Mouse (Mus musculus): ENCODE results near the gene Sbf2. TPM values are rescaled to one million over a fixed set of nuclear protein-coding genes. Genes with fewer than 3 reads are reported as not detected.
A peak's percentile ranks its signal among the peaks of the same experiment; 100 is the strongest.
"Not testable (repeated sequence)": the region's sequence is repeated elsewhere in the genome, so short reads cannot be mapped to it uniquely, and the experiment has no call there.

Sbf2 gene
- total RNA-seq, 1 experiment from 2014 or later = 51.9 TPM

- DNase-seq = no peak
Observed at GRCm38 (mm10) chr7:110392576-110392975, 222.1 kb downstream of the Sbf2 start.

GRCm38 (mm10) chr7:110391632-110392031 lies 223.1 kb downstream of the Sbf2 start:
- DNase-seq = no peak

GRCm38 (mm10) chr7:110388889-110389288 lies 225.8 kb downstream of the Sbf2 start:
- not testable (repeated sequence) for DNase-seq

DNA sequence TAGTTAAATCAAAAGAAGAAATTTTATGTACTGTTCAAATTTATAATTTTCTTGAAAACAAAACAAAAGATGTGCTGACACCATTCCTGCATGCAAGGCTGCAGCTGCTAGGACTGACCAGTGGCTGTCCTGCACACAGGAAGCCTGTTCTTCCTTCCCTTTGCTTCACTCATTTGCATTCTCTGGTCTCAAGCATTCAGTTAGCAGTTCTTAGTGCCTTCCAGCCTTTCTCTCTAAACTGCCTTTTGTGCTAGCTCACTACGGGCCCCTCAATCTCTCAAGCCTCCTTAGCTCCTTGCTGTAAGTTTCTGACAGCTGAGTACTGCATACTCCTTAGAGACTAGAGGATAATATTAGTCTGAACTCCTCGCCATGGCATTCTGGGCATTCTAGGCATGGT lies 227.2 kb downstream of the Sbf2 start:
- no peak for DNase-seq

- no peak for DNase-seq
Observed at GRCm38 (mm10) chr7:110385482-110385881, 229.2 kb downstream of the Sbf2 start.

DNA sequence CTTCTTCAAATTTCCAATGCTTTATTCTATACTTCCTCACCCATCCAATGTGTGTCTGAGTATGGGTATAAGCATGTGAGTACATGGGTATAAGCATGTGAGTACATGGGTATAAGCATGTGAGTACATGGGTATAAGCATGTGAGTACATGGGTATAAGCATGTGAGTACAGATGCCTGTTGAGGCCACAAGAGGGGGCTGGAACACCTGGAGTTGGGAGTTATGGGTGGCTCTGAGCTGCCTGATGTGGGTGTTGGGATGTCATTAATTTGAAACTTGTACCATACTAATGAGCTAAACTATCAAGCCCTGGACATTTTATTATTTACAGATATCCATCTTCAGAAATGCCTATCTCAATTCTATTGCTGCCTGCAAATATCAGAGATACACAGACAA lies 230.4 kb downstream of the Sbf2 start:
- peak; percentile 7 for DNase-seq

DNA sequence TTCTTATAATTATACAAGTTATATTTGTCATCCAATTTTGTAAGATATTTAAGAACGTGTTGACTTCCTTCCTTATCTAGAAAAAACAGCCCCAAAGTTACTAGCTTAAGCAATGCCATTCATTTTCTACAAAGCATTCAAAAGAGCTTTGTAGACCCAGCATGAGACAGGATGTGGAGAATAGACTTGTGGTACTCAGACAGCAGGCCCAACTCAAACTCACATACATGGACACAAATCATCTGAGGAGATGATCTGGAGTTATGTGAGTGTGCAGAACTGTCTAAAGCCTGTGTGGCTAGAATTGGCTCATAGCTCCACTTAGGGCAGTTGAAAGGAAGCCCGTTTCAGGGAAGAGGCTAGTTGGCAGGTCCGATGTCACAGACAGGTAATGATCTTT lies 233.1 kb downstream of the Sbf2 start:
- DNase-seq = no peak

GRCm38 (mm10) chr7:110379335-110379914 lies 235.3 kb downstream of the Sbf2 start:
- peak; percentile 28 for DNase-seq

DNA sequence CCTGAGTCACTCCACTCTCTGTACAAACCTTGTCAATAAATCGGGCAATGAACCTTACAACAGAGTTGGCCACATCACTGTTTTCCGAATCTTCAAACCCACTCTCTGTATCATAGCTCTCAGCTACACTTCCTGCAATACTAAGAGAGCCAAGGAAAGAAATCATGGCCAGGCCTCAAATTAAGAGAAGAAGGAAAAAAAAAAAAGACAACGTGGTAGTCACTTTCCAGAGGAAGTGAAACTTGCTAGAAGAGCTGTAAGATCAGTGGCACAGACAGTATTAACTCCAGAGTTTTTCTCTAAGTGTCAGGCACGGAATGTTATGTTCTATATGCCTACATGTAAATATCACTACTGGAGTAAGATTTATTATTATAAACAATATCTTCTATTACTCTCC lies 242.2 kb downstream of the Sbf2 start:
- DNase-seq = no peak

DNA sequence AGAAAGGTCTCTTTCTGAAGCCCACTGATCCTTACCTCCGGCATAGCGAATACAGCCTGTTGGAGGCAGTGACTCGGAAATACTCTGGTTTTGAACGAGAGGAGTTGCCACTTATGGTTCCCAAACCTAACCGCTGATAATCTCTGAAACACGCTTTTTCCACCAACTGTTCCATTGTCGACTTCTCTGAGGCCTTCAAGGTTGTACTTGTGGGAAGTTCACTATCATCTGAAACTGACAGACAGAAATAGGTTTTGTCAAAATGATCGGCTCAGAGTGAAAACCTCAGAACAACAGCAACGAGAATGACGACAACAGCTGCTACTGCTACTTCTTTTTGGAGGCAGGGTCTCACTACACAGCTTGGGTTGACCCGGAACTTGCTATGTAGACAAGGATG lies 252.7 kb downstream of the Sbf2 start:
- DNase-seq = no peak

DNA sequence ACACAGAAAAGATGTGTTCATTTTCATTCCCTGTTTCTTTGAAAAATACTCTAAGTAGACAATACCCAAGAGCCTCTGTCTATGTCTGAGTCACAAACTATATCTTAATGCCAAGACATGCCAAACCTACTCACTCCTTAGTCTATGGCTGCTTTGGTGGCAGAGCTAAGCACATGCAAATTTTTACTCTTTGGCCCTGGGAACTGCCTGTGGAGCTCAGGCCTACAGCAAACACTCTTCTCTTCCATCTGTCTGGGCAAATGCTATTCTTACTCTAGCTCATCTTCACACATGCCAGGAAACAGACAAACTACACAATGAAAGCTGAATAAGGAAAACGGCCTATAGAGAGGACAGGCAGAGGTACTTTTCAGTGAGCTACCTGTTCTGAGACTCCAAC lies 253.2 kb downstream of the Sbf2 start:
- no peak for DNase-seq

DNA sequence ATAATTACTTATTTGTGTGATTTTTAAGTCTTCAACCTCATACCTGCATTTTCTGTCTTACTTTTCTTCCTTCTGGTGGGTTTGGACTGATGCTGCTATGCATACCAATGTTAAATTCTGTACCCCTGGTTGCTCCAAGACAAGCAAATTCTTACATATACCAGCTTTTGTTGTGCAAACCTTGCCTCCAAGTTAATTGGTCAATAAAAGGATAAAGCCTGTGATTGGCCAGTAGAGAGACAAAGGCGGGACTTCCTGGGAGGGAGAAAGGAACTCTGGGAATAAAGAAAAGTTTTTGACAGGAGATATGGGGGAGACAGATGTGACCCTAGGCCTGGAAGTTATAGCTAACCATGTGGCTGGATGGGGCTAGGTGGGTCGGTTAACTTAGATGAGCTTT lies 255.3 kb downstream of the Sbf2 start:
- no peak for DNase-seq

- DNase-seq = no peak
Observed at GRCm38 (mm10) chr7:110353971-110354370, 260.8 kb downstream of the Sbf2 start.

GRCm38 (mm10) chr7:110347250-110347649 lies 267.5 kb downstream of the Sbf2 start:
- no peak for DNase-seq

GRCm38 (mm10) chr7:110337601-110338000 lies 277.1 kb downstream of the Sbf2 start:
- DNase-seq = peak; percentile 47

- DNase-seq = no peak
Observed at GRCm38 (mm10) chr7:110325381-110326110, 289.2 kb downstream of the Sbf2 start.

- DNase-seq = no peak
Observed at GRCm38 (mm10) chr7:110324852-110325251, 289.9 kb downstream of the Sbf2 start.

DNA sequence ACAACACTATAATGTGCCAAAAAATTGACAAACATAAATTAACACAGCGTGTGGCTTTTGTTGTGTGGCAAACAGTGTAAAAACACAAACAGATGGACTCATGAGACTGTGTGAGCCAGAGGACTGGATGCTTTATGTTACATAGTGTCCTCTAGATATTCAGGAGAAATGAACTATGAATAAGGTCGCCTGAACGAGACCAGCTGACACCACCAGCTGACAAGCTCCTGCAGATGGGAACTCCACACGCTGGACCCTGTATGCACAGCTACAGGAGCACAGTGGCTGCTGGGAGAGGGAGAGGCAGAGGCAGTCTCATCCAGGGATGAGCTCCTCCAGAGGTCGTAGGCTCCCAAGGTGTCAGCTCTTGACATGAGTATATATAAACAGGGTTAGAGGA lies 293.6 kb downstream of the Sbf2 start:
- DNase-seq = no peak

DNA sequence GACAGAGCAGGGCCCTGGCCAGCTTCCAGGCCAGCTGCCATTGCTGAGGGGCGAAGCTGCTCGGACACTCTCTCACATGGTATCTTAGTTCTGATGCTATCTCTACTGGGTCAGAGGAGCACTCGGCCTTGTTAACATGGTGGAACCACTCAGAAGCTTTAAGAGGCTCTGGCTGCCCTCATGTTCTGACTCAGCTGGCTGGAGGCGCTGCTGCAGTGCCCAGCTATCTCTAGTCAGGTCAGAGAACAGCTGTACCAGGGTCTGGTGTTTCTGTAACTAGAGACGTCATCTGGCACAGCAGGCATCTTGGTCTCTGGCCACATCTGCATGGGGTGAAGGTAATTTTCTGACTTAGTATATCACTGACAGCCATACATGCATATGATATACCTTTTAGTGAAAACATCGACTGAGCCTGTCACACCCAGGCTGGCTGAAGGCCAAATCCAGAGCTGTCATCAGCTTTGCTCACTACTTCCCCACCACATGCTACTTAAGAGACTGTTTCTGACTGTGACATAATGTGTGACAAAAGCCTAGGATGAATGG lies 295.7 kb downstream of the Sbf2 start:
- peak; percentile 35 for DNase-seq

DNA sequence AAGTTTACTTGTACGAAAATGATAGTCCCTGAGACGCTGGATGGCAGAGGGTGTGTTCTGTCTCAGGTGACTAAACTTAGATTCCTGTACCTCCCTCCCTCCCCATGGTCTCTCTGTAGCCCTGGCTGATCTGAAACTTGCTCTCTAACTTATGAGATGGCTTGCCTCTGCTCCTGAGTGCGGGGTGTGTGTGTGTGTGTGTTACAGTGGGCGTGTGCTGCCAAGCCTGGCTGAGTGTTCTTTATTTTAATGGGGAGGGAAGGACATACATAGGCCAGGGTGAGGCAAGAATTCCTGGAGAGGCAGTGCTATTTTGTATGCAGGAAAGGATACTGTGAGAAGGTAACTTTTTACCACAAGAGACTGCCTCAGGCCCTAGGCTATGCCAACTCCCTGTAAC lies 297.3 kb downstream of the Sbf2 start:
- no peak for DNase-seq

DNA sequence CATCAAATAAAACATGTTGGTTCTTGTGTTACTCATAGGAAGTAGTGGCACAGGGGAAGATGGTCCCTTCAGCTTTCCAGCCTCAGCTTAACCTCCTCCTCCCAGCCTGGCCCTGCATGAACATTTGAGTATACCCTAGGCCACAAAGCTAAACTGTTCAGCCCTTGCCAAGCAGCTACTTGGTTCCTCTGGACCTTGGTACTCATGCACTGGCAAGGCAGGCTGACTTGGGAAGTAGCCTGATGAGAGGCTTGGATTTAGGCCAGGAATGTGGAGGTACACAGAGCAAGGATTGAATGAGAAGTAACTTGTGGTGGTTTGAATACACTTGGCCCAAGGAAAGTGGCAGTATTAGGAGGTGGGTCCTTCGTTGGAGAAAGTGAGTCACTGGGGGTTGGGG lies 299.4 kb downstream of the Sbf2 start:
- no peak for DNase-seq

GRCm38 (mm10) chr7:110314401-110314890 lies 300.3 kb downstream of the Sbf2 start:
- DNase-seq = no peak

GRCm38 (mm10) chr7:110313392-110314055 lies 301.2 kb downstream of the Sbf2 start:
- DNase-seq = no peak

Data from adrenal gland, postnatal 14 days (tissue).